Mouse (Mus musculus): ENCODE measurements at regions not wholly inside any gene's neighbourhood (a gene's known extent, or its start where the extent isn't known, plus 50 kb on each side); places are given as distances from the start of the nearest gene placed in this dataset.

DNA sequence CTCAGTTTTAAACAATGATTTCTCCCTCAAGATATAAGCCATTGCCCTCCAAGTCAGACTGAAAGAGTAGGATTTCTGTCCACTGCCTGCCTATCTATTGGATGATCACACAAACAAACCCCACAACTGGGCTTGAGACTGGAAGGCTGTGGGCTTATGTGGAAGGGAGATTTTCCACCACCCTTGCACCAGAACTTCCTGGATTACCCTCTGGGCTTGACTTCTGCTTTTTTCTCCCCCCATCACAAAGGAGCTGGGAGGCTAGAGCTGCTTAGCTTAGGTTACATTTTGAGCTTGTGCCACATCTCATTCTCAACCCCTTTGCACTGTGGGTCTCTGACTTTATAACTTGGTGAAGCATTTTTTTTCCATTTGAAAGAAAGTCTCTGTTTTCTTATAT, 200.7 kb upstream of the Adgrl3 start:
- no peaks in the 10 kb centered on the region for H3K79me3 ChIP-seq (ENCODE audit: low read depth)
- no peaks in the 10 kb centered on the region for H3K27me3 ChIP-seq (ENCODE audit: control insufficient read depth, insufficient read depth, insufficient read length)
- H3K79me2 ChIP-seq (ENCODE audit: control insufficient read depth, insufficient read depth): no peaks in the 10 kb centered on the region
- no peak overlapping the region for H3ac ChIP-seq (ENCODE audit: control insufficient read depth, insufficient read length, low read depth)
- TF ChIP-seq CEBPB (IDR thresholded peaks at IDR 0.05; ENCODE audit: low read depth): no peak
- no peak for TF ChIP-seq MYOG (IDR thresholded peaks at IDR 0.05; ENCODE audit: control insufficient read depth, extremely low read depth, insufficient read length)
- no peak for TF ChIP-seq CTCF (IDR thresholded peaks at IDR 0.05; ENCODE audit: control insufficient read depth, insufficient read depth, insufficient read length)
- no peak for TF ChIP-seq MAX (IDR thresholded peaks at IDR 0.05)
- no peak for TF ChIP-seq FOSL1 (IDR thresholded peaks at IDR 0.05; ENCODE audit: insufficient read depth, low read length, poor library complexity, severe bottlenecking)
- TF ChIP-seq MYOD1 (IDR thresholded peaks at IDR 0.05; ENCODE audit: control insufficient read depth, insufficient read length, low read depth): no peak
- no peak for TF ChIP-seq USF1 (IDR thresholded peaks at IDR 0.05; ENCODE audit: low read depth)
- no peak overlapping the region for H3K4me3 ChIP-seq (ENCODE audit: insufficient read depth, poor library complexity, severe bottlenecking)
- no peaks in the 10 kb centered on the region for H3K36me3 ChIP-seq (ENCODE audit: control insufficient read depth, insufficient read depth)

- no peak overlapping the region for H3ac ChIP-seq (ENCODE audit: control insufficient read depth, insufficient read length, low read depth)
- H3K4me3 ChIP-seq (ENCODE audit: insufficient read depth, poor library complexity, severe bottlenecking): no peak overlapping the region
- no peaks in the 10 kb centered on the region for H3K79me3 ChIP-seq (ENCODE audit: low read depth)
- no peaks in the 10 kb centered on the region for H3K27me3 ChIP-seq (ENCODE audit: control insufficient read depth, insufficient read depth, insufficient read length)
- TF ChIP-seq CEBPB (IDR thresholded peaks at IDR 0.05; ENCODE audit: low read depth): no peak
- TF ChIP-seq USF1 (IDR thresholded peaks at IDR 0.05; ENCODE audit: low read depth): no peak
- TF ChIP-seq FOSL1 (IDR thresholded peaks at IDR 0.05; ENCODE audit: insufficient read depth, low read length, poor library complexity, severe bottlenecking): no peak
- no peak for TF ChIP-seq MYOG (IDR thresholded peaks at IDR 0.05; ENCODE audit: control insufficient read depth, extremely low read depth, insufficient read length)
- no peak for TF ChIP-seq MAX (IDR thresholded peaks at IDR 0.05)
- no peak for TF ChIP-seq CTCF (IDR thresholded peaks at IDR 0.05; ENCODE audit: control insufficient read depth, insufficient read depth, insufficient read length)
- TF ChIP-seq MYOD1 (IDR thresholded peaks at IDR 0.05; ENCODE audit: control insufficient read depth, insufficient read length, low read depth): no peak
- H3K36me3 ChIP-seq (ENCODE audit: control insufficient read depth, insufficient read depth): no peaks in the 10 kb centered on the region
- no peaks in the 10 kb centered on the region for H3K79me2 ChIP-seq (ENCODE audit: control insufficient read depth, insufficient read depth)
Observed at GRCm38 (mm10) chr5:80842531-80842930, 177.4 kb upstream of the Adgrl3 start.

DNA sequence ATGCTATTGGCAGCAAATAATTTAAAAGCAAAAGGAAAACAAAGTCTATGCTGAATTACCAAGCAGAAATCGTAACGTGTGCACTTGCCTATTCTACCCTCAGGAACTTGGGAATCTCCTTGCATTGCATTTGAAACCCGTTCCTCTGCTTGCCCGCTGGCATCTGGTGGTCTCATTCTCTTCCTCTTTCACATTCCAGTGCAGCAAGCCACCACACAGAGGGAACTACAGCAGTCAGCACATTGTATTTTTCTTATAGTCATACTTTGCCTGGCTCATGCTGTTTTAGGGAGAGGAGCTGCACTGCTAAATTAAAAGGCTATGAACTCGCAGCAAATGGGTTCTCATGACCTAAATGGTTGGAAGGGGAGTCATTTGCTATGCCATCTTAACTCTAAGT, 164.9 kb upstream of the Adgrl3 start:
- H3K79me2 ChIP-seq (ENCODE audit: control insufficient read depth, insufficient read depth): no peaks in the 10 kb centered on the region
- no peak overlapping the region for H3ac ChIP-seq (ENCODE audit: control insufficient read depth, insufficient read length, low read depth)
- TF ChIP-seq MYOD1 (IDR thresholded peaks at IDR 0.05; ENCODE audit: control insufficient read depth, insufficient read length, low read depth) (no peak), FOSL1 (IDR thresholded peaks at IDR 0.05; ENCODE audit: insufficient read depth, low read length, poor library complexity, severe bottlenecking) (no peak), MAX (IDR thresholded peaks at IDR 0.05) (no peak), MYOG (IDR thresholded peaks at IDR 0.05; ENCODE audit: control insufficient read depth, extremely low read depth, insufficient read length) (no peak), CEBPB (IDR thresholded peaks at IDR 0.05; ENCODE audit: low read depth) (no peak), USF1 (IDR thresholded peaks at IDR 0.05; ENCODE audit: low read depth) (no peak), CTCF (IDR thresholded peaks at IDR 0.05; ENCODE audit: control insufficient read depth, insufficient read depth, insufficient read length) (no peak)
- H3K36me3 ChIP-seq (ENCODE audit: control insufficient read depth, insufficient read depth): no peaks in the 10 kb centered on the region
- H3K27me3 ChIP-seq (ENCODE audit: control insufficient read depth, insufficient read depth, insufficient read length): no peaks in the 10 kb centered on the region
- no peak overlapping the region for H3K4me3 ChIP-seq (ENCODE audit: insufficient read depth, poor library complexity, severe bottlenecking)
- H3K79me3 ChIP-seq (ENCODE audit: low read depth): no peaks in the 10 kb centered on the region

- no peak overlapping the region for H3K4me3 ChIP-seq (ENCODE audit: insufficient read depth, poor library complexity, severe bottlenecking)
- H3K27me3 ChIP-seq (ENCODE audit: control insufficient read depth, insufficient read depth, insufficient read length): no peaks in the 10 kb centered on the region
- TF ChIP-seq FOSL1 (IDR thresholded peaks at IDR 0.05; ENCODE audit: insufficient read depth, low read length, poor library complexity, severe bottlenecking) (no peak), CTCF (IDR thresholded peaks at IDR 0.05; ENCODE audit: control insufficient read depth, insufficient read depth, insufficient read length) (no peak), CEBPB (IDR thresholded peaks at IDR 0.05; ENCODE audit: low read depth) (no peak), MAX (IDR thresholded peaks at IDR 0.05) (no peak), MYOD1 (IDR thresholded peaks at IDR 0.05; ENCODE audit: control insufficient read depth, insufficient read length, low read depth) (no peak), MYOG (IDR thresholded peaks at IDR 0.05; ENCODE audit: control insufficient read depth, extremely low read depth, insufficient read length) (no peak), USF1 (IDR thresholded peaks at IDR 0.05; ENCODE audit: low read depth) (no peak)
- H3K79me2 ChIP-seq (ENCODE audit: control insufficient read depth, insufficient read depth): no peaks in the 10 kb centered on the region
- no peak overlapping the region for H3ac ChIP-seq (ENCODE audit: control insufficient read depth, insufficient read length, low read depth)
- no peaks in the 10 kb centered on the region for H3K36me3 ChIP-seq (ENCODE audit: control insufficient read depth, insufficient read depth)
- no peaks in the 10 kb centered on the region for H3K79me3 ChIP-seq (ENCODE audit: low read depth)
Observed at GRCm38 (mm10) chr5:80876600-80876999, 143.3 kb upstream of the Adgrl3 start.

DNA sequence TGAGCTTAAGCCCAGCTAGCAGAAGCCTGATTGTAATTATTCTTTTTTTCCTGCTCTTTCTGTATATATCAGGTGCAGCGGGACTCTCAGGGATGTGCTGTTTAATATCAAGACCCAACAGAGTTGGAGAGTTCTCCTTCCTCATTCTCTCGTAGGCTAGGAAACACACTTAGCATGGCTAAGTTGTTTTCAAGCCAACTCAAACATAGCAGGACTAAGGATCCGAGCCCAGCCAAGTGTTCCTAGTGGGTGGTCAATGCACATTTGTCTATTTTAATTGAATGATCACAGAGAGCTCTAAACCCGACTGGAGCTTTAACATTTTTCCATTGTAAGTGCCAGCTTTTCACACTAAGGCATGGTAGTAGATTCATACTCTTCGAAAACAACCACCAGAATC, 121.7 kb upstream of the Adgrl3 start:
- Histone ChIP-seq H3K4me3 (ENCODE audit: insufficient read depth, poor library complexity, severe bottlenecking) (no peak overlapping the region), H3K36me3 (ENCODE audit: control insufficient read depth, insufficient read depth) (no peaks in the 10 kb centered on the region), H3K79me3 (ENCODE audit: low read depth) (no peaks in the 10 kb centered on the region), H3K79me2 (ENCODE audit: control insufficient read depth, insufficient read depth) (no peaks in the 10 kb centered on the region), H3ac (ENCODE audit: control insufficient read depth, insufficient read length, low read depth) (no peak overlapping the region), H3K27me3 (ENCODE audit: control insufficient read depth, insufficient read depth, insufficient read length) (no peaks in the 10 kb centered on the region)
- no peak for TF ChIP-seq CTCF (IDR thresholded peaks at IDR 0.05; ENCODE audit: control insufficient read depth, insufficient read depth, insufficient read length)
- TF ChIP-seq MYOD1 (IDR thresholded peaks at IDR 0.05; ENCODE audit: control insufficient read depth, insufficient read length, low read depth): no peak
- no peak for TF ChIP-seq MYOG (IDR thresholded peaks at IDR 0.05; ENCODE audit: control insufficient read depth, extremely low read depth, insufficient read length)
- no peak for TF ChIP-seq USF1 (IDR thresholded peaks at IDR 0.05; ENCODE audit: low read depth)
- TF ChIP-seq MAX (IDR thresholded peaks at IDR 0.05): no peak
- TF ChIP-seq CEBPB (IDR thresholded peaks at IDR 0.05; ENCODE audit: low read depth): no peak
- no peak for TF ChIP-seq FOSL1 (IDR thresholded peaks at IDR 0.05; ENCODE audit: insufficient read depth, low read length, poor library complexity, severe bottlenecking)

DNA sequence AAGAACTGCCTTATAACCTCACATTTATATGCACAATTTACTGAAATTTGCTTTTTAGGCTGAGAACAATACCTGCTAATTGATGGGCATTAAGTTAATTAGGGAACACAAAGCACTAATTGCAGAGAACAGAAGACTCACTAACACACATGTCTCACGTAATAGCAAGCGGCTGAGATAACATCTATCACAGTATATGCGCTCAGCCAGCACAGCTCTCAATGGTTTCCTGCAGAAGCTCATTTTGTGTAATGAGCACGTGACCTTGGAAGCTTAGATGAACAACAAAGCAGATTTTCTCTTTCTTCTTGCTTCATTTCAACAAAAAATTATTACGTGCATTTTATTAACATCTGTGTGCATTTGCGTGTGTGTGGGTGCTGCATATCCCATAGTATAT, 111.2 kb upstream of the Adgrl3 start:
- TF ChIP-seq USF1 (IDR thresholded peaks at IDR 0.05; ENCODE audit: low read depth) (no peak), CTCF (IDR thresholded peaks at IDR 0.05; ENCODE audit: control insufficient read depth, insufficient read depth, insufficient read length) (no peak), MAX (IDR thresholded peaks at IDR 0.05) (no peak), CEBPB (IDR thresholded peaks at IDR 0.05; ENCODE audit: low read depth) (no peak), FOSL1 (IDR thresholded peaks at IDR 0.05; ENCODE audit: insufficient read depth, low read length, poor library complexity, severe bottlenecking) (no peak), MYOG (IDR thresholded peaks at IDR 0.05; ENCODE audit: control insufficient read depth, extremely low read depth, insufficient read length) (no peak), MYOD1 (IDR thresholded peaks at IDR 0.05; ENCODE audit: control insufficient read depth, insufficient read length, low read depth) (no peak)
- H3ac ChIP-seq (ENCODE audit: control insufficient read depth, insufficient read length, low read depth): no peak overlapping the region
- no peaks in the 10 kb centered on the region for H3K36me3 ChIP-seq (ENCODE audit: control insufficient read depth, insufficient read depth)
- no peak overlapping the region for H3K4me3 ChIP-seq (ENCODE audit: insufficient read depth, poor library complexity, severe bottlenecking)
- no peaks in the 10 kb centered on the region for H3K27me3 ChIP-seq (ENCODE audit: control insufficient read depth, insufficient read depth, insufficient read length)
- no peaks in the 10 kb centered on the region for H3K79me3 ChIP-seq (ENCODE audit: low read depth)
- no peaks in the 10 kb centered on the region for H3K79me2 ChIP-seq (ENCODE audit: control insufficient read depth, insufficient read depth)

All from C2C12 (cell line).